Mouse (Mus musculus) lung, adult 2 months (tissue): ENCODE results near the gene Msh4. TPM values are rescaled to one million over a fixed set of nuclear protein-coding genes. Genes with fewer than 3 reads are reported as not detected.
"Not testable (repeated sequence)": the region's sequence is repeated elsewhere in the genome, so short reads cannot be mapped to it uniquely, and the experiment has no call there.

ENCODE experiments used
- DNase-seq: peaks from one replicate; pipeline ENCODE4 v3.0.0; 2022
- H3K4me1 ChIP-seq: fragments of 200-500 bp; 2 replicates; pipeline ENCODE4 v1.6.1; 2011; ENCODE audit warnings: low read length; ENCODE audit not compliant: control insufficient read depth, insufficient read depth
- H3K4me3 ChIP-seq: fragments of 200-500 bp; replicated peaks from 2 replicates; pipeline ENCODE3; 2011; ENCODE audit warnings: low read depth, mild to moderate bottlenecking, control low read depth, low read length; ENCODE audit errors: extremely low read depth
- CTCF ChIP-seq: fragments of 200-500 bp; IDR thresholded peaks from 2 replicates; pipeline ENCODE4 v1.5.1; 2011; ENCODE audit warnings: mild to moderate bottlenecking, low read length, control low read depth; ENCODE audit not compliant: insufficient read depth
- POLR2A ChIP-seq: fragments of 200-500 bp; IDR thresholded peaks from 2 replicates; pipeline ENCODE4 v1.6.1; 2011; ENCODE audit warnings: low read depth, mild to moderate bottlenecking, control low read depth, low read length, borderline replicate concordance; ENCODE audit errors: extremely low read depth
- WGBS: fragments of 180-500 bp; shearing (Covaris S2); methylation state at CpG from one replicate; pipeline ENCODE4 v1.1.7; 2018; 5-methylcytosine and 5-hydroxymethylcytosine counted together
- polyA plus RNA-seq: library from polyadenylated mRNA; depleted of rRNA; stranded (reverse); fragments of >200 nt; gene quantifications from 2 replicates; pipeline ENCODE4 v1.2.3, GENCODE M21; 2012

The Msh4 gene
- polyA plus RNA-seq, 1 experiment: 0.05 TPM

- DNase-seq: no peak
- 33% methylated on average over 6 of the region's 6 CpGs for WGBS
- Histone ChIP-seq H3K4me3 (no peak overlapping the region), H3K4me1 (no peaks in the 10 kb centered on the region)
- TF ChIP-seq CTCF: no peak
- no peak for TF ChIP-seq POLR2A
These were observed 8.7 kb downstream of the Msh4 start for GRCm38 (mm10) chr3:153897216-153897615.

- WGBS: 76% methylated on average over 3 of the region's 3 CpGs
- DNase-seq: no peak
- no peak for TF ChIP-seq POLR2A
- TF ChIP-seq CTCF: no peak
- H3K4me1 ChIP-seq: no peaks in the 10 kb centered on the region
- H3K4me3 ChIP-seq: no peak overlapping the region
These were observed 10.5 kb downstream of the Msh4 start for GRCm38 (mm10) chr3:153895454-153895853.

DNA sequence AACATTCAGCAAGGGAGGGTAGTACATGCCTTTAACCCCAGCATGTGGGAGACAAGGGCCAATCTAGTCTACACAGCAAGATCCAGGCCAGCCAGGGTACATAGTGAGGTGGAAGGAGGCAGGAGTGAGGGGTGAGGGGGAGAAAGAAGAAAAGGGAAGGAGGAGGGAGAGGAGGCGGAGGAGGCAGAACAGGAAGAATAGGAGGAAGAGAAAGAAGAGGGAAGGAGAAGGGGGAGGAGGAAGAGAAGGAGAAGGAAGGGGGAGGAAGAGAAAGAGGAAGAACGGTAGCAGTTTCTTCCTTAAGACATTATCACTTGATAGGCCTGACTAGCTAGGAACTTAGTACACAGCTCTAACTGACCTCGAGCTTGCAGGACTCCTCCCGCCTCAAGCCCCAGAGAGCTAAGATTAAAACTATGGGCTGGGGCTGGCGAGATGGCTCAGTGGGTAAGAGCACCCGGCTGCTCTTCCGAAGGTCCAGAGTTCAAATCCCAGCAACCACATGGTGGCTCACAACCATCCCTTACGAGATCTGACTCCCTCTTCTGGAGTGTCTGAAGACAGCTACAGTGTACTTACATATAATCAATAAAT lies 16.7 kb downstream of the Msh4 start:
- 78% methylated on average over 8 of the region's 8 CpGs for WGBS
- DNase-seq: no peak
- no peak overlapping the region for H3K4me3 ChIP-seq
- TF ChIP-seq CTCF (no peak), POLR2A (no peak)
- H3K4me1 ChIP-seq: no peaks in the 10 kb centered on the region

DNA sequence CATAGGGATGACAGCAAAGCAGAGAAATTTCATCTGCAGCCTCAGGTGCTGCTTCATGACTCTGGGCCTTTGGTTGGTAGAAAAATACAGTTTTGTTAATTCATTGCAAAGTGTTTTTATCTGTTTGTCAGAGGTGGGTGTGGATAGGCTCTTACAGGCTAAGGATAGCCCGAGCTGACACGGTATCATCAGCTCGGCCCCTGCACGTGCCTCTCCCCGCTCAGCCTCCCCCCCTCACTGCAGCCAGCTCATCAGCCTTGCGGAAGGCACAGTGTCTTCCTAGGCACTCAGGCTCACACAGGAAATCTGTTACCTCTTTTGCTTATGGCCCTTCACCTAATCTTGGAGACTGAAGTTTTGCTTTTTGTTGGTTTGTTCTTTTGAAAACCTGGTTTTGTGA lies 17.8 kb downstream of the Msh4 start:
- no peak overlapping the region for H3K4me3 ChIP-seq
- no peaks in the 10 kb centered on the region for H3K4me1 ChIP-seq
- WGBS: 73% methylated on average over 6 of the region's 6 CpGs
- no peak for TF ChIP-seq CTCF
- TF ChIP-seq POLR2A: no peak
- no peak for DNase-seq

- H3K4me1 ChIP-seq: no peaks in the 10 kb centered on the region
- no peak for DNase-seq
- H3K4me3 ChIP-seq: no peak overlapping the region
- TF ChIP-seq POLR2A (no peak), CTCF (no peak)
These were observed 19.6 kb downstream of the Msh4 start for GRCm38 (mm10) chr3:153886296-153886695.

GRCm38 (mm10) chr3:153871396-153871795 lies 34.5 kb downstream of the Msh4 start:
- Histone ChIP-seq H3K4me3 (no peak overlapping the region), H3K4me1 (no peaks in the 10 kb centered on the region)
- DNase-seq: no peak
- 80% methylated on average over 5 of the region's 5 CpGs for WGBS
- TF ChIP-seq POLR2A: no peak
- no peak for TF ChIP-seq CTCF

DNA sequence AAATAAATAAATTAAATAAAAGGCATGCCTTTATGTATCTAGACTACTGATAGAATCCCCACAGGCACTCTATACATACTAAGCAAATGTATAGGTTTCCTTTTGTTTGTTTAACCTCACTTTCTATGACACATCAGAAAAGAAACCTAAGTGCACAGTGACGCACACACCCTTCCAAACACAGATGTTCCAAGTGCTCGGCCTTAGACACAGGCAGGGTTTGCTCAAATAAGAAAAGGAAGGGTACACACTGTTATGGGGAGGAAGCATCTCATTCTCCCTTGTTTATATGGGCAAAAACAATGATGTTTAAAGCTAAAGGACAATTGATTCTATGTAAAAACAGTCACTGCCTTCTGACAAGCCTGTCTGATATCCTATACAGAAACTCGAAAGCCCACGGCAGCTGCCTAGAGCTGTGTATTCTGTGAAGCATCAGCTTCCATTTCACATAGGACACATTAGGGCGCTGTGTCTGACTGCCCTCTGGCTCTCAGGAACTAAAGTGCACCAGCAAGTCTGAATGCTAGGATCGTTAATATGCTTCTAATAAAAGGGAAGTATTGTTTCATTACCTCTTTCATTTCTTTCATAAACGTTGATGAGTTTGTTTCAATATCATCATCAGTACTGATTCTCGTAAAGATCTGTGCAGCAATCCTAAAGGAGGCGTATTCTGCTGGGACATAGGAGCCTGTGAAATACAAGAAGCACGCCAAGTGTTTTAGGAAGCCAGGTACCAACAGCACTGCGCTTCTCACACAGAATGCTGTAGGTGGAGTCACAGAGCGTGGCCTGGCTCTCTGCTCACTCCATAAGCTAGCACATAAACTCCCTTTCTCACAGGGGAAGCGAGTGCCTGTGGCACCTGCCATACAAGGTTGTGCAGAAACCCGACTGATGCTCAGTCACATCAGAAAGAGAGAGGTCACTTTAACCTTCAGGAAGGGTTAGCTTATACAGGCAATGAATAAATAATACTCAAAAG lies 38.5 kb downstream of the Msh4 start:
- 61% methylated on average over 14 of the region's 14 CpGs for WGBS

DNA sequence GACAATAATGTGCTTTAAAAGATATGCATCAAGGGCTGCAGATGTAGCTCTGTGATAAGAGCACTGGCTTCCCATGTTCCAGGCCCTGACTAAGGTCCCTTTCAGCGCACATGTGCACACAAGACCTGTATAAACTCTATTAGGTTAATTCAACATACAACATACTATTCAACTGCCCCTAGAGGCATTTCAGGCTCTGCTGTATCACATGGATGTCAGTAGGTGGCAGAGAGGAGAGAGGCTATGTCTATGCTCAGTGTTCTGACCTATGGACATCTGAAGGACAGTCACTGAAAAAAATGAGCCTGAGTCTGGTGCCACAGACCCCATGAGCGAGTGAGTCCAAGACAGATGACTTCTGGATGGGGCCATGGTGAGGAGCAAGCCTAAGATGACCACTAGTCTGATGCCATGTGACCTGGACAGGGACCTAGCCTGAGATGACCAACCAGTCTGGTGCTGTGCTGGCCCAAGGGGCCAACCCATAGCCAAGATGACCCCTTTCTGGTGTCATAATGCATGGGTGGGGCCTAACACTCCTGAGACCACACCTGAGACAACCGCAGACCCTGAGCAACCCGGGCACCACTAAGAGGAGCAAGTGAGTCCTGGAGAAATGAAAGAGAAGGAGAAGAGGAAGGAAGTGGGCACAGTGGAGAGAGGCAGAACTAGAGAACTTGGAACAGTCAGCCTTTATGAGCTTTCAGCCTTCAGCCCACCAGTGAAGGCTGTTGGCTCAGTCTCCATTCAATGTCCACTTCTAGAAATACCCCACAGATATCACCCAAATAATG lies 41.1 kb downstream of the Msh4 start:
- WGBS: 83% methylated on average over 4 of the region's 4 CpGs
- H3K4me1 ChIP-seq: no peaks in the 10 kb centered on the region
- no peak for DNase-seq
- no peak overlapping the region for H3K4me3 ChIP-seq
- no peak for TF ChIP-seq CTCF
- TF ChIP-seq POLR2A: no peak

More for the DNA sequence above, 38.5 kb downstream of the Msh4 start:
- H3K4me1 ChIP-seq: no peaks in the 10 kb centered on the region
- DNase-seq: no peak
- H3K4me3 ChIP-seq: no peak overlapping the region
- TF ChIP-seq CTCF (no peak), POLR2A (no peak)

DNA sequence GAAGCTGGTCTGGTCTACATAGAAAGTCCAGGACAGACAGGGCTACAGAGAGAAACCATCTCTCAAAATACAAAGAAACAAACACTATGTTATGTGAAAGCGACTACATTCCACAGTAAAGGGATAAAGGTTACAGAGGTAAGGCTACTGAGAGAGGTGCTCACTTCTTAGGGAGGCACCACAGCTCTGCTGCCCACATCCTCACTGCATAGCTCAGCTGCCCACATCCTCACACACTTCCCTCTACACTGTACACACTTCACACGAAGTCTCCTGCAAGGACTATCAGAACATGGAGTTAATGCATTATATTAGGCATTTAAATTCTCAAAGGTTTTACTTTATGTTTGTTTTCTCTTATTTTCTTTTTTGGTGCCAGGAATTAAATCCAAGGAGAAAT lies 42.1 kb downstream of the Msh4 start:
- WGBS: 60% methylated on average over 2 of the region's 2 CpGs
- H3K4me1 ChIP-seq: no peaks in the 10 kb centered on the region
- H3K4me3 ChIP-seq: no peak overlapping the region
- no peak for DNase-seq
- no peak for TF ChIP-seq CTCF
- no peak for TF ChIP-seq POLR2A

GRCm38 (mm10) chr3:153860392-153860791 lies 45.5 kb downstream of the Msh4 start:
- WGBS: 87% methylated on average over 8 of the region's 8 CpGs
- H3K4me3 ChIP-seq, H3K4me1 ChIP-seq, DNase-seq: not testable (repeated sequence)
